Mouse (Mus musculus) sigmoid colon, adult 10 weeks (tissue): ENCODE data around the gene Nlrp9b. TPM values are rescaled to one million over a fixed set of nuclear protein-coding genes. Genes with fewer than 3 reads are reported as not detected.

Experiments used
- polyA plus RNA-seq: library from polyadenylated mRNA; stranded (reverse); fragments of 350-450 nt; fragmentation: Illumina TruSeq; extraction: RNeasy Lipid Tissue Mini Kit (QIAGEN cat#74804); gene quantifications from one replicate; pipeline ENCODE4 v1.2.3, GENCODE M21; 2014; ENCODE audit warnings: low read depth, low replicate concordance

The Nlrp9b gene
- polyA plus RNA-seq: 233 TPM

GRCm38 (mm10) chr7:19991165-19991564, at the start of gene Nlrp9b:
Gene Nlrp9b (plus strand): TSS chr7:19991465.

GRCm38 (mm10) chr7:19950589-19950988, 40.7 kb upstream of the Nlrp9b start, which contains the start of gene Igsf23:
Gene Igsf23 (minus strand): TSS chr7:19950756.

GRCm38 (mm10) chr7:19964985-19965579, 26.2 kb upstream of the Nlrp9b start, which contains the start of gene Ceacam20:
Gene Ceacam20 (plus strand): TSS chr7:19965412.

GRCm38 (mm10) chr7:20099380-20099779, 108.1 kb downstream of the Nlrp9b start, which contains the start of gene Vmn1r91:
Gene Vmn1r91 (plus strand): TSS chr7:20099680.

GRCm38 (mm10) chr7:20122479-20122878, 131.2 kb downstream of the Nlrp9b start, which contains the start of gene Gm16442:
Gene Gm16442 (minus strand): TSS chr7:20122579.

Other genes starting within 250 kb of the Nlrp9b start
- gene Nectin2, start 241.0 kb upstream of the Nlrp9b start, polyA plus RNA-seq: 5.2 TPM
- gene Bcam, start 220.4 kb upstream of the Nlrp9b start, polyA plus RNA-seq: not detected
- gene Cblc, start 194.7 kb upstream of the Nlrp9b start, polyA plus RNA-seq: 5.7 TPM
- gene Bcl3, start 168.7 kb upstream of the Nlrp9b start, polyA plus RNA-seq: 1.9 TPM
- not detected for gene Gm19345, start 139.5 kb upstream of the Nlrp9b start, polyA plus RNA-seq
- gene Ceacam16, start 130.2 kb upstream of the Nlrp9b start, polyA plus RNA-seq: not detected
- not detected for gene Ceacam19, start 103.5 kb upstream of the Nlrp9b start, polyA plus RNA-seq
- 27.6 TPM for gene Pvr, start 70.3 kb upstream of the Nlrp9b start, polyA plus RNA-seq
- gene Igsf23, start 40.7 kb upstream of the Nlrp9b start, polyA plus RNA-seq: 1.5 TPM
- gene Ceacam20, start 26.1 kb upstream of the Nlrp9b start, polyA plus RNA-seq: 112 TPM
- gene Vmn1r91, start 108.2 kb downstream of the Nlrp9b start, polyA plus RNA-seq: 0.76 TPM
- not detected for gene Gm16442, start 131.1 kb downstream of the Nlrp9b start, polyA plus RNA-seq
- gene Vmn1r93, start 147.6 kb downstream of the Nlrp9b start, polyA plus RNA-seq: not detected
- not detected for gene Vmn1r94, start 176.9 kb downstream of the Nlrp9b start, polyA plus RNA-seq
- not detected for gene Vmn1r95, start 202.2 kb downstream of the Nlrp9b start, polyA plus RNA-seq
- not detected for gene Gm6164, start 214.1 kb downstream of the Nlrp9b start, polyA plus RNA-seq
- not detected for gene Gm4498, start 242.4 kb downstream of the Nlrp9b start, polyA plus RNA-seq